Mouse (Mus musculus): Measurements from ENCODE around the gene Axdnd1. TPM values are rescaled to one million over a fixed set of nuclear protein-coding genes. Genes with fewer than 3 reads are reported as not detected.

The Axdnd1 gene
- total RNA-seq, 1 experiment: 0.49 TPM

DNA sequence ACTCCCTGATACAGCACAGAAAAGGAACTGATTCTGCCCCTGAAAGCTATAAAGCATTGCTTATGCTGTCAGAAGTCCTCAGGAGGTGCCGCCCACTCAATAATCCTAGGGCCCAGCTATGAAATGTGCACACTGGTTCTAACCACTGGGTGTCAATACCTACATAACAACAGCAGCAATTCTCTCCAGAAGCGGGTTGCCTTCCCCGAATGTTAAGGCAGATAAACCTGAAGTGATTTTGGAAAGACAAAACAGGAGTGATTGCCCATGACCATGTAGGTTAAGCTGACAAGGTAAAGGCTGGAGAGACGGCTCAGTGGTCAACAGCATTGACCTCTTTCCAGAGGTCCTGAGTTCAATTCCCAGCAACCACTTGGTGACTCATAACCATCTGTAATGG is 4.8 kb upstream of the Axdnd1 start:
- in situ Hi-C loops (cut with MboI; ENCODE audit: low sequenced_read_pairs in 2 of 2, unreplicated experiment in 2 of 2): no loop called here
- Histone ChIP-seq H3K36me3 (ENCODE audit: control insufficient read depth, insufficient read depth, low read length, poor library complexity, severe bottlenecking) (peaks cover 2% of the 10 kb centered on the region; the same call in 1 of the 2 replicates), H3K4me3 (ENCODE audit: insufficient read depth in 1 of 2, low read depth in 1 of 2, low read length in 2 of 2, poor library complexity in 1 of 2, severe bottlenecking in 1 of 2) (no peak overlapping the region), H3K4me1 (ENCODE audit: control insufficient read depth in 2 of 2, insufficient read depth in 2 of 2, low read length in 2 of 2, poor library complexity in 1 of 2) (0 out of 4 replicates have a peak, but pooled peaks cover 0 to 2% of the 10 kb centered on the region in 2 experiments), H3K27ac (ENCODE audit: insufficient read depth, low read depth, low read length, poor library complexity, severe bottlenecking) (no peak overlapping the region), H3K9me3 (ENCODE audit: control insufficient read depth, insufficient read depth, low read depth, low read length) (no peaks in the 10 kb centered on the region), H3K9ac (ENCODE audit: insufficient read depth, low read depth, low read length, poor library complexity, severe bottlenecking) (no peak overlapping the region)
- no peak for TF ChIP-seq MAFK (IDR thresholded peaks at IDR 0.05; ENCODE audit: insufficient read depth, low read depth, low read length)
- no peak for TF ChIP-seq ZNF384 (IDR thresholded peaks at IDR 0.05; ENCODE audit: low read depth, low read length)
- no peak for TF ChIP-seq CHD2 (IDR thresholded peaks at IDR 0.05; ENCODE audit: low read depth, low read length)
- no peak for TF ChIP-seq ZC3H11A (IDR thresholded peaks at IDR 0.05; ENCODE audit: borderline replicate concordance, low read depth, low read length)
- TF ChIP-seq HCFC1 (IDR thresholded peaks at IDR 0.05; ENCODE audit: borderline replicate concordance, insufficient read depth, low read length): no peak
- no peak for DNase-seq (ENCODE audit: low read depth, low spot score)

DNA sequence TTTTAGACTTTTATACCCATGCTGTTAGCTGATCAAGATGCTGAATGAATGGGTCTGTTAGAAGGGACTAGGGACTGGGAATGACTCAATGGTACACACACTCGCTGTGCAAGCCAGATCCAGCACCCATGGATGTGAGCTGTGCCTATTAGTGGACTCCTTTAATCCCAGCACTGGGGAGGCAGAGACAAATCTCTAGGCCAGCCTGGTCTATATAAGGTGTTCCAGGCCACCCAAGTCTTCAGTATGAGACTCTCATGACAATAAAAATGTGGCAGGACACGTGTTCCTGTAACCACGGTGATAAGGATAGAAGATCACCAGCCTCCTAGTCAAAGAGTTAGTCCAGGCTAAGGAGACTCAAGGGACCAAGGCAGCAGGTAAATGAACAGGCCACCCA is 3.1 kb upstream of the Axdnd1 start:
- no peak overlapping the region for H3K9ac ChIP-seq (ENCODE audit: insufficient read depth, low read depth, low read length, poor library complexity, severe bottlenecking)
- H3K27ac ChIP-seq (ENCODE audit: insufficient read depth, low read depth, low read length, poor library complexity, severe bottlenecking): no peak overlapping the region
- H3K4me1 ChIP-seq (ENCODE audit: control insufficient read depth in 2 of 2, insufficient read depth in 2 of 2, low read length in 2 of 2, poor library complexity in 1 of 2): 0 out of 4 replicates have a peak, but pooled peaks cover 0 to 2% of the 10 kb centered on the region in 2 experiments
- no peak for TF ChIP-seq MAFK (IDR thresholded peaks at IDR 0.05; ENCODE audit: insufficient read depth, low read depth, low read length)
- TF ChIP-seq ZC3H11A (IDR thresholded peaks at IDR 0.05; ENCODE audit: borderline replicate concordance, low read depth, low read length): no peak
- no peak for TF ChIP-seq CHD2 (IDR thresholded peaks at IDR 0.05; ENCODE audit: low read depth, low read length)
- no peak for TF ChIP-seq HCFC1 (IDR thresholded peaks at IDR 0.05; ENCODE audit: borderline replicate concordance, insufficient read depth, low read length)
- TF ChIP-seq ZNF384 (IDR thresholded peaks at IDR 0.05; ENCODE audit: low read depth, low read length): no peak
- no peaks in the 10 kb centered on the region for H3K9me3 ChIP-seq (ENCODE audit: control insufficient read depth, insufficient read depth, low read depth, low read length)
- H3K36me3 ChIP-seq (ENCODE audit: control insufficient read depth, insufficient read depth, low read length, poor library complexity, severe bottlenecking): no peaks in the 10 kb centered on the region
- DNase-seq (ENCODE audit: low read depth, low spot score): no peak
- H3K4me3 ChIP-seq (ENCODE audit: insufficient read depth in 1 of 2, low read depth in 1 of 2, low read length in 2 of 2, poor library complexity in 1 of 2, severe bottlenecking in 1 of 2): no peak overlapping the region
- in situ Hi-C loops (cut with MboI; ENCODE audit: low sequenced_read_pairs in 2 of 2, unreplicated experiment in 2 of 2): no loop called here

DNA sequence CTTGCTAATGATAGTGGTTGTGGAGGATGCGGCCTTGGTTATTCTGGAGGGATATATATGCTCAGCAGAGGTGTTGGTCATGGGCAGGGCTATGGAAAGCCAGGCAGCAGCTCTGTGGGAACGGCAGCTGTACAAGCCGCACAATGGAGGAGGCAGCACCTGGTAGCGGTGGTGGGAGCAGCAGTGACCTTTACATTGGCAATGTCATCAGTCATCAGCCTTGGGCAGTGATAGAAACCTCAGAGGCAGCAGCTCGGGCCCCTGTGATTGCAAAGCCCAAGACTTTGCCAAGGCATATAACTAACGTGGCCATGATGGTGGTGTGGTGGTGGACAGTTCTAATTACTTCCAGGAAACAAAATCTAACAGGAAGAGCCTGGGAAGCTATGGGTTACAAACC is 2.5 kb upstream of the Axdnd1 start:
- no peak overlapping the region for H3K4me3 ChIP-seq (ENCODE audit: insufficient read depth in 1 of 2, low read depth in 1 of 2, low read length in 2 of 2, poor library complexity in 1 of 2, severe bottlenecking in 1 of 2)
- no peak for TF ChIP-seq MAFK (IDR thresholded peaks at IDR 0.05; ENCODE audit: insufficient read depth, low read depth, low read length)
- no peak for TF ChIP-seq ZNF384 (IDR thresholded peaks at IDR 0.05; ENCODE audit: low read depth, low read length)
- no peak for TF ChIP-seq HCFC1 (IDR thresholded peaks at IDR 0.05; ENCODE audit: borderline replicate concordance, insufficient read depth, low read length)
- TF ChIP-seq CHD2 (IDR thresholded peaks at IDR 0.05; ENCODE audit: low read depth, low read length): no peak
- no peak for TF ChIP-seq ZC3H11A (IDR thresholded peaks at IDR 0.05; ENCODE audit: borderline replicate concordance, low read depth, low read length)
- in situ Hi-C loops (cut with MboI; ENCODE audit: low sequenced_read_pairs in 2 of 2, unreplicated experiment in 2 of 2): no loop called here
- 0 out of 4 replicates have a peak, but pooled peaks cover 0 to 2% of the 10 kb centered on the region in 2 experiments for H3K4me1 ChIP-seq (ENCODE audit: control insufficient read depth in 2 of 2, insufficient read depth in 2 of 2, low read length in 2 of 2, poor library complexity in 1 of 2)
- no peaks in the 10 kb centered on the region for H3K36me3 ChIP-seq (ENCODE audit: control insufficient read depth, insufficient read depth, low read length, poor library complexity, severe bottlenecking)
- H3K27ac ChIP-seq (ENCODE audit: insufficient read depth, low read depth, low read length, poor library complexity, severe bottlenecking): no peak overlapping the region
- H3K9ac ChIP-seq (ENCODE audit: insufficient read depth, low read depth, low read length, poor library complexity, severe bottlenecking): no peak overlapping the region
- DNase-seq (ENCODE audit: low read depth, low spot score): no peak
- no peaks in the 10 kb centered on the region for H3K9me3 ChIP-seq (ENCODE audit: control insufficient read depth, insufficient read depth, low read depth, low read length)

DNA sequence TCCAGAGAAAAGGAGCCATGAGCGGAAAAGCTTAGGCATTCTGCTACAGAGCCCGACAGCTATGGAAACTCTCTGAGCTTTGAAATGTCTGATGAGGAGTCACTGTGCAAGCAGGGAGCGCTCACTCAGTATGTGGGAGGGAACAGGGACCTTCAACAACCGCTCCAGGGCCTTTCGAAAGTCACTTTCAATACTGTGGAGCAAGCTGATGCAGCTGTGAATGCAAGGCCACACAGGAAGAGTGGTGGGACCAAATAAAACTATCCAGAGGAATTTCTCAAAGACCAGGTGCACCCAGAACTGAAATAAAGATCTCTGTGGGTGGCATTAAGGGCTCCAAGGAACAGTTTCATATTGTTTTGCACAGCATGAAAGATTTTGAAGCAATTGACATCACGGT is 1.9 kb upstream of the Axdnd1 start:
- TF ChIP-seq HCFC1 (IDR thresholded peaks at IDR 0.05; ENCODE audit: borderline replicate concordance, insufficient read depth, low read length): no peak
- TF ChIP-seq CHD2 (IDR thresholded peaks at IDR 0.05; ENCODE audit: low read depth, low read length): no peak
- no peak for TF ChIP-seq ZC3H11A (IDR thresholded peaks at IDR 0.05; ENCODE audit: borderline replicate concordance, low read depth, low read length)
- no peak for TF ChIP-seq ZNF384 (IDR thresholded peaks at IDR 0.05; ENCODE audit: low read depth, low read length)
- TF ChIP-seq MAFK (IDR thresholded peaks at IDR 0.05; ENCODE audit: insufficient read depth, low read depth, low read length): no peak
- DNase-seq (ENCODE audit: low read depth, low spot score): no peak
- H3K9ac ChIP-seq (ENCODE audit: insufficient read depth, low read depth, low read length, poor library complexity, severe bottlenecking): no peak overlapping the region
- H3K36me3 ChIP-seq (ENCODE audit: control insufficient read depth, insufficient read depth, low read length, poor library complexity, severe bottlenecking): no peaks in the 10 kb centered on the region
- in situ Hi-C loops (cut with MboI; ENCODE audit: low sequenced_read_pairs in 2 of 2, unreplicated experiment in 2 of 2): no loop called here
- H3K27ac ChIP-seq (ENCODE audit: insufficient read depth, low read depth, low read length, poor library complexity, severe bottlenecking): no peak overlapping the region
- 0 out of 4 replicates have a peak, but pooled peaks cover 0 to 2% of the 10 kb centered on the region in 2 experiments for H3K4me1 ChIP-seq (ENCODE audit: control insufficient read depth in 2 of 2, insufficient read depth in 2 of 2, low read length in 2 of 2, poor library complexity in 1 of 2)
- H3K4me3 ChIP-seq (ENCODE audit: insufficient read depth in 1 of 2, low read depth in 1 of 2, low read length in 2 of 2, poor library complexity in 1 of 2, severe bottlenecking in 1 of 2): no peak overlapping the region
- H3K9me3 ChIP-seq (ENCODE audit: control insufficient read depth, insufficient read depth, low read depth, low read length): no peaks in the 10 kb centered on the region
